Mouse (Mus musculus): ENCODE results near the gene Tsc22d4.

DNA sequence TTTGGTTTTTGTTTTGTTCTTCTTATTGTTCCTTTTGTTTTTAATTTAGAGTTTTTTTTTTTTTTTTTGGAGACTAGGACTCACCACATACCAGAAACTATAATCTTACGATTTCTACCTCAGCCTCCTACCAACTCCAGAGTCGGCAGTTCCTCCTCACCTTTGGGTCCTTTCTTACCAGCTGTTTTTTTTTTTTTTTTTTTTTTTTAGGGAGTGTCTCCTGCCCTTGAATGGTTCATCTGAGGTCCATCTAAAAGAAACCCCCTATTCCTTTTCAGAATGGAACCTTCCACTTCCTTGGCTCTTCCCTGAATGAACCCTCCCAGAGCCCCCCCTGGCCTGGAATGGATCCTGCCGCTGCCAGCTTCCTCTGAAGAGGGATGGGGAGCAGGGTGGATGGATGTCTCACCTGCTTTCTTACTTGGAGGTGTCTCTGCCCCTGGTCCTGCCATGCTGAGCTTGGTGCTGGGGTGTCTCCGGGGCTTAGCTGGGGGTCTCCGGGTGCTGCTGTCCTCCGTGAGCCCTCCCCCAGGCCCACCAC lies 8.1 kb upstream of the Tsc22d4 start:
- TF ChIP-seq CTCF (IDR thresholded peaks at IDR 0.05; ENCODE audit: low read depth) (no peak), EP300 (IDR thresholded peaks at IDR 0.05; ENCODE audit: low read depth) (no peak)
